Mouse (Mus musculus): Measurements from ENCODE around the gene Nxpe5. TPM values are rescaled to one million over a fixed set of nuclear protein-coding genes. Genes with fewer than 3 reads are reported as not detected.
A peak's percentile ranks its signal among the peaks of the same experiment; 100 is the strongest.

The Nxpe5 gene
- polyA plus RNA-seq, 1 experiment from 2014 or later, result not detected

DNA sequence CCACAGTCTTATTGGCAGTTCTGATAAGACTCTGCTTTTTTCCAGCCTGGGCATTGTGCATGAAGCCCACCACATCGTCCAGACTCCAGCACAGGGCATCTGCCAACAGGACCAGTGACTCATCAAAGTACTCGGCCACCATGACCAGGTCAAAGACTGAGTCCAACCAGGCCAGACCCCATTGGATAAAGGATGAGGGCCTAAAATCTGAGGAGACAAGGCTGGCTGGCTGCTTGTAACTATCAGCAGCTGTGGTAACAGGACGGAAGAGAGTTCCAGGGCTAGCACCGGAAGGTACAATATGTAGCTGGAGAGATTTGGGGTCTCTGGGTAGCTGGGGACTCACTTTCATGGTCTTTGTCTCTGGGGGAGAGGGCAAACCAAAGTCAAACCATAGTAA, 40.0 kb downstream of the Nxpe5 start:
- no peaks in the 10 kb centered on the region for H3K9me3 ChIP-seq
- H3K36me3 ChIP-seq (replicated peaks), result peaks cover 23% of the 10 kb centered on the region
- H3K27ac ChIP-seq, result no peak overlapping the region
- no peak overlapping the region for H3K4me3 ChIP-seq (replicated peaks)
- WGBS, result 90% methylated on average over 4 of the region's 4 CpGs
- peaks cover 4% of the 10 kb centered on the region; the same call in 1 of the 2 replicates for H3K27me3 ChIP-seq
- no peak overlapping the region for H3K4me2 ChIP-seq
- H3K4me1 ChIP-seq, result peaks cover 27% of the 10 kb centered on the region
- ATAC-seq (ENCODE audit: low FRiP score), result no peak
- no peak overlapping the region for H3K9ac ChIP-seq

DNA sequence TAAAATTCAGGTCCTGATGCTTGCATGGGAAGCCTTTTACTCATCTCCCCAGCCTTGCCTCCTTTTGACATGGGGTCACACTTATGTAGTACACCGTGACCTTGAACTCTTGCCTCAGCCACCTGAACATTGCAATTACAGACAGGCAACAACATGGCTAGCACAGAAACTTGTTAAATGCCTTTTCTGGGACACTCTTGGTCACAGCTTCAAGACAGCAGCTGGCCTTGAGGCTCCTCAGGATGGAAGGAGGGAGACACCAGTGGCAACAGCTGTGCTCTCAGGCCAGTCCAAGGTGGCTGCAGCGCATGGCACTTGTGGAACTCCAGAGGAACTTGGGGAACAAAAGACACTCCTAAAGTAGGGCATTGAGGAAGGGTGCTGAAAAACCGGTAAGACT, 41.4 kb downstream of the Nxpe5 start:
- Histone ChIP-seq H3K27me3 (peaks cover 17% of the 10 kb centered on the region; the same call in 1 of the 2 replicates), H3K4me1 (peaks cover 29% of the 10 kb centered on the region), H3K36me3 (replicated peaks) (peaks cover 9% of the 10 kb centered on the region), H3K4me3 (replicated peaks) (no peak overlapping the region), H3K4me2 (no peak overlapping the region), H3K9ac (no peak overlapping the region), H3K27ac (no peak overlapping the region), H3K9me3 (no peaks in the 10 kb centered on the region)
- 87% methylated on average over 3 of the region's 3 CpGs for WGBS
- ATAC-seq (ENCODE audit: low FRiP score), result no peak

- no peak for ATAC-seq (ENCODE audit: low FRiP score)
- WGBS, result 84% methylated on average over 4 of the region's 4 CpGs
Measured at GRCm38 (mm10) chr5:138268980-138269379, 43.3 kb downstream of the Nxpe5 start.

GRCm38 (mm10) chr5:138271232-138271631, 45.5 kb downstream of the Nxpe5 start:
- Histone ChIP-seq H3K4me3 (replicated peaks) (no peak overlapping the region), H3K4me2 (no peak overlapping the region)
- no peak for ATAC-seq (ENCODE audit: low FRiP score)

More at GRCm38 (mm10) chr5:138268980-138269379, 43.3 kb downstream of the Nxpe5 start:
- no peaks in the 10 kb centered on the region for H3K9me3 ChIP-seq
- H3K4me2 ChIP-seq, result no peak overlapping the region
- H3K4me1 ChIP-seq, result peaks cover 27% of the 10 kb centered on the region
- H3K4me3 ChIP-seq (replicated peaks), result no peak overlapping the region
- H3K36me3 ChIP-seq (replicated peaks), result peaks cover 8% of the 10 kb centered on the region
- H3K9ac ChIP-seq, result no peak overlapping the region
- peaks cover 22% of the 10 kb centered on the region for H3K27me3 ChIP-seq
- H3K27ac ChIP-seq, result no peak overlapping the region

DNA sequence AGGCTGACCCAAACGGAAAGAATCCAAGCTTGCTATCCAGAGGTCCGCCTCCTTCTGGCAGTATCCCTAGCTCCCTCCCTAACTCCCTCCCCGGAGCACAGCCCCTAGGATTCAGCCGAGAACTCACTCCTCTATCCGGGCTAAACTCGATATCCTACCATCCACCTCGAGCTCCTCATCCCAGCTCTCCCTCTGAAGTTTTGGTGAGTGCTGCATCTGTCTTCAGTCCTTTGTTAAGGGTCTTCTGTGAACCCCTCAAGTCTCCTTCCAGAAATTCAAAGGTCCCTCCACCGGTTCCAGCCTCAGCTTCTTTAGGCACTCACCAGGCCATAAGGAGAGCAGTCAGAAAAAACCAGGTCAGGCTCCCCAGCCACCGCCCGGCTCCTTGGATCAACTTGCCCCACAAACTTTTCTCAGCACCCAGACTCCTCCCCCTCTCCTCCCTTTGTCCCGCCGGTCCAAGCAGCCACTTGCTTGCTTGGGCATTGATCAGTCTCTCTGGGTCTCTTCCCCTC, 46.8 kb downstream of the Nxpe5 start, which contains the start of gene Gal3st4:
Gene Gal3st4 (minus strand): TSS at position 432 of the 515 bp plus-strand sequence.
- ATAC-seq (ENCODE audit: low FRiP score), result 0 out of 2 replicates have a peak, but pooled peaks have one; percentile 18
- H3K4me1 ChIP-seq, result peaks cover 52% of the 10 kb centered on the region
- no peaks in the 10 kb centered on the region for H3K9me3 ChIP-seq
- peak within 1 kb of the TSS; percentile 39 for H3K4me2 ChIP-seq
- 2% methylated on average over 12 of the region's 12 CpGs for WGBS
- peaks cover 28% of the 10 kb centered on the region for H3K36me3 ChIP-seq (replicated peaks)
- H3K4me3 ChIP-seq (replicated peaks), result peak within 1 kb of the TSS; percentile 20
- H3K9ac ChIP-seq, result 0 out of 2 replicates have a peak within 1 kb of the TSS, but pooled peaks have one; percentile 33
- H3K27me3 ChIP-seq, result peaks cover 26% of the 10 kb centered on the region
- H3K27ac ChIP-seq, result no peak within 1 kb of the TSS

More at GRCm38 (mm10) chr5:138271232-138271631, 45.5 kb downstream of the Nxpe5 start:
- Histone ChIP-seq H3K9me3 (no peaks in the 10 kb centered on the region), H3K27me3 (peaks cover 26% of the 10 kb centered on the region), H3K36me3 (replicated peaks) (peaks cover 18% of the 10 kb centered on the region; the same call in 1 of the 2 replicates), H3K27ac (no peak overlapping the region), H3K9ac (no peak overlapping the region), H3K4me1 (peaks cover 39% of the 10 kb centered on the region)
- WGBS, result 48% methylated on average over 3 of the region's 3 CpGs

DNA sequence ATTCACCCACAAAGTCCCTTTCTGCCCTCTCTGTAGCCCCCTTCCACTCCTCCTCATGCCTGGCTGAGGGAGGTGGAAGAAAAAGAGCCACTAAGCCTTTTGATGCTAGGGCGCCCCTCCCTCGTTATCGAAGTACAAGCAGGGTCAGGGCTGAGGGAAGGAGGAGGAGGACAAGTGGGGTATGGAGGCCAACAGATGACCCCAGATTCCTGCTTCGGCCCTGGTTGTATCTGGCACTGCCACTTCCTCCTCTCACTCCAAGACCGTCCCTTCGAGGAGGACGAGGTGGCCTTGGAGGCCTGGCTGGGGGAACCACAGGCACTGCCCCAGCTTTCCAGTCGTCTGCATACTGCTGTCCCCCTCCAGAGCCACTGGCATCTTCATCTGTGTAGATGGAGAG, 48.5 kb downstream of the Nxpe5 start:
- H3K4me1 ChIP-seq, result peaks cover 68% of the 10 kb centered on the region
- 60% methylated on average over 8 of the region's 8 CpGs for WGBS
- H3K4me3 ChIP-seq (replicated peaks), result no peak overlapping the region
- no peak overlapping the region for H3K4me2 ChIP-seq
- ATAC-seq (ENCODE audit: low FRiP score), result no peak
- no peak overlapping the region for H3K9ac ChIP-seq
- H3K9me3 ChIP-seq, result no peaks in the 10 kb centered on the region
- peaks cover 26% of the 10 kb centered on the region for H3K27me3 ChIP-seq
- no peak overlapping the region for H3K27ac ChIP-seq
- peaks cover 37% of the 10 kb centered on the region for H3K36me3 ChIP-seq (replicated peaks)

DNA sequence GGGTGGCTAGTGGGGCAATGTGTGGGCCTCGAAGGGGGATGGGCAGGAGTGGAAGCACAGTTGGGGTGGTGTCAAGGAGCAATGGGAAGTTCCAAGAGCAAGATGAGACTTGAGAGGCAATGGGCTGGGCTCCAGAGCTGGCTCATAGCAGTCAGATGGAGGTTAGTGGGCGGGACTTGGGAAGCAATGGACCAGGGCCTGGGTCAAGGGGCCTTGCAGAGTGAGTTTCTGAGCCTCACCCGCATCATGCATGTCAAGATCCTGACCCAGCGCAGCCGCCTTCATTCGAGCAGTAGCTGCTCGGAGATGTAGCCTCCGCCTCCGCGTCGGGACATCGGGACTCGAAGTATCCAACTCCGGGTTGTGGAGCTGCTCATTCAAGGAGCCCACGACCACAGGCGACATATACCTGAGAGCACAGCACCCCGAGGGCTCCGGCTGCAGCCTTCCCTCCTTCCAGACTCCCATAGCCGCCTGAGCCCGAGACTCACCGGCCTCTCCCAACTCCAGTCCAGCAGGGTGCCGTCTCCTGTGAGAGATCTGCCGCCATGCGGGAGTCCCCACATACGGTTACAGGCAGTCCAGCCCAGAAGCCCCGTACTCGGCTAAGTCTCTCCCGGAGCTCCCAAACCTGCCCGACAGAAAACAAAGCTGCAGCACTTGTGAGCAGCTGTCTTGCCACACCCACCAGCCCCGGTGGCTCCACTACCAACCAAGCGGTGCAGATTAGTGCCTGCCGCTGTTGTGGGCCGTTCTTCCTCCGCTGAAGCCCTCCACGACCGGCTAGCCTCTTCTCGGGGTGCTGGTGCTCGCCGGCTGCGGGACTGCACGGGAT, 49.7 kb downstream of the Nxpe5 start:
- no peaks in the 10 kb centered on the region for H3K9me3 ChIP-seq
- H3K36me3 ChIP-seq (replicated peaks), result peaks cover 37% of the 10 kb centered on the region
- peak overlapping the region; percentile 40 for H3K4me3 ChIP-seq (replicated peaks)
- H3K4me2 ChIP-seq, result peak overlapping the region; percentile 66
- H3K4me1 ChIP-seq, result peaks cover 68% of the 10 kb centered on the region
- peak overlapping the region; percentile 62 for H3K9ac ChIP-seq
- H3K27me3 ChIP-seq, result peaks cover 25% of the 10 kb centered on the region
- ATAC-seq (ENCODE audit: low FRiP score), result no peak
- H3K27ac ChIP-seq, result 0 out of 2 replicates have a peak overlapping the region, but pooled peaks have one; percentile 31
- 6% methylated on average over 41 of the region's 41 CpGs for WGBS

GRCm38 (mm10) chr5:138277994-138278393, 52.3 kb downstream of the Nxpe5 start:
- Histone ChIP-seq H3K4me1 (peaks cover 56% of the 10 kb centered on the region), H3K36me3 (replicated peaks) (peaks cover 37% of the 10 kb centered on the region), H3K9me3 (no peaks in the 10 kb centered on the region), H3K9ac (peak overlapping the region; percentile 90; the same call in 1 of the 2 replicates), H3K27me3 (peaks cover 20% of the 10 kb centered on the region), H3K27ac (no peak overlapping the region), H3K4me2 (peak overlapping the region; percentile 75), H3K4me3 (replicated peaks) (peak overlapping the region; percentile 74)
- no peak for ATAC-seq (ENCODE audit: low FRiP score)
- WGBS, result 87% methylated on average over 7 of the region's 7 CpGs

DNA sequence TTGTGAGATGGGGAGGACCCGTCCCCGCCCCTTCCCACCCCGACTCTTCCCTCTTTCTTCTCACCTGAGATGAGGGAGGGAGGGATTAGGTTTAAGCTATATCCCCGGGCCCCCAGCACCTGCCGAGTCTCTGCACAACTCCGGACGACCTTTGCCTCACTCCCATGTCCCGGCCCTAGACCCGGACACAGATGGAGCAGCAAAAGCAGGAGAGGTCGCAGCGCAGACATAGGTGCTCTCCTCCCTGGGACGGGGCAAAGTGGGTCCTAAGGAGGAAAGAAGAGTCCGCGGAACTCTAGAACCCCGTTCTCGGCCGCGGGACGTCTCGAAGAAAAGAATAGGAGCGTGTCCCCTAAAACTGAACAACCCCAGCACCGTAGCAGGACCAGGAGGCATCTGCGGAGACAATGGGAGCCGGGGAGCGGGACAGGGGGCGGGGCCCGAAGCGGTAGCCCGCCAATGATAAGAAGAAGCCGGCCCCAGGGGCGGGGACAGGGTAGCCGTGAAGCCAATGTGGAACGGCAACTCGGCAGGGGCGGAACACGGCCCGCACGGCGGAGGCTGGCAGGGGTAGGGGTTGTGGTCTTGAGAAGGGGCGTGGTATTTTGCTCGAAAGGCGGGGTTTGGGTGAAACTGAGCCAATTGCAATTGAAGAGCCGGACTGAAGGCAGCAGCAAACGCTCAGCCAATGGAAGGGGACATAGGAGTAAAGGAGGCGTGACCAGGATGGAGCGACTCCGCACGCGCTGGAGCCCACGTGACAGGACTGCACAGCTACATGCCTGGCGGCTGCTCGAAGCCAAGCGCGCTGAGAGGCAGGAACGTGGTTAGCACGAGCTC, 54.1 kb downstream of the Nxpe5 start, which contains the start of the genes Gm43720, Gpc2 and Stag3:
Gene Gm43720 (minus strand): TSS at position 374 of the 840 bp plus-strand sequence.
Gene Gpc2 (minus strand): TSS at position 421 of the 840 bp plus-strand sequence.
Gene Stag3 (plus strand): TSS at position 656 of the 840 bp plus-strand sequence.
- Histone ChIP-seq H3K9me3 (no peaks in the 10 kb centered on the region), H3K4me3 (replicated peaks) (peak within 1 kb of the TSS; percentile 74), H3K9ac (peak within 1 kb of the TSS; percentile 90), H3K4me2 (peak within 1 kb of the TSS; percentile 75), H3K4me1 (peaks cover 43% of the 10 kb centered on the region), H3K27ac (peak within 1 kb of the TSS; percentile 80), H3K36me3 (replicated peaks) (peaks cover 33% of the 10 kb centered on the region), H3K27me3 (peaks cover 11% of the 10 kb centered on the region; the same call in 1 of the 2 replicates)
- ATAC-seq (ENCODE audit: low FRiP score), result peak; percentile 99
- WGBS, result under 1% methylated on average over 56 of the region's 56 CpGs

DNA sequence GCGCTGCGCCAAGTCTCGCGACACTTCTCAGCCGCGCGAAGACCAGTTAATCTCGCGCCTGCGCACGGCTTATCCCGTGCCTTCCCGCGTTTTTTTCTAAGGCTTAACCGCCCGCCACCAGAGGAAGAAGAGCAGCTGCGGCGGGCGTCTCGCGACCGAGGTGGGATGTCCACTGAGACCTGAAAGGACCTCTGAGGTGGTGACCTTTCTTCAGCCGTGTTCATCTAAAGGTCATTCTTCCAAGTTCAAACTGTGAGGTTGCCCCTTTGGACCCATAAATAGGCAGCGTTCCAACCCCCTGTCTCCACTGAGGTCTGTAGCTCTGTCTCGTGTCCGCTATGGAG, 54.7 kb downstream of the Nxpe5 start:
- Histone ChIP-seq H3K27me3 (peaks cover 11% of the 10 kb centered on the region; the same call in 1 of the 2 replicates), H3K4me2 (peak overlapping the region; percentile 75), H3K9ac (no peak overlapping the region), H3K4me3 (replicated peaks) (peak overlapping the region; percentile 74), H3K9me3 (no peaks in the 10 kb centered on the region), H3K36me3 (replicated peaks) (peaks cover 28% of the 10 kb centered on the region), H3K4me1 (peaks cover 38% of the 10 kb centered on the region), H3K27ac (no peak overlapping the region)
- 22% methylated on average over 26 of the region's 26 CpGs for WGBS
- ATAC-seq (ENCODE audit: low FRiP score), result no peak

GRCm38 (mm10) chr5:138280829-138281228, 55.1 kb downstream of the Nxpe5 start:
- no peak for ATAC-seq (ENCODE audit: low FRiP score)

More at GRCm38 (mm10) chr5:138280829-138281228, 55.1 kb downstream of the Nxpe5 start:
- Histone ChIP-seq H3K9ac (no peak overlapping the region), H3K4me1 (peaks cover 33% of the 10 kb centered on the region), H3K4me2 (no peak overlapping the region), H3K36me3 (replicated peaks) (peaks cover 23% of the 10 kb centered on the region), H3K27ac (no peak overlapping the region), H3K9me3 (no peaks in the 10 kb centered on the region), H3K4me3 (replicated peaks) (no peak overlapping the region), H3K27me3 (peaks cover 11% of the 10 kb centered on the region; the same call in 1 of the 2 replicates)
- 93% methylated on average over 15 of the region's 15 CpGs for WGBS

All from forebrain, embryonic 12.5 days (tissue).